Mouse (Mus musculus) brain, embryonic 14.5 days (tissue): Measurements from ENCODE around the gene Gm49392.

Source experiments
- CTCF ChIP-seq: fragments of 200-500 bp; IDR thresholded peaks from 2 replicates; pipeline ENCODE4 v1.5.1; 2012; ENCODE audit warnings: inconsistent platforms, mild to moderate bottlenecking, moderate library complexity, borderline replicate concordance; ENCODE audit not compliant: insufficient read depth, insufficient read length; ENCODE audit errors: extremely low read depth
- POLR2A ChIP-seq: fragments of 200-500 bp; IDR thresholded peaks from 2 replicates; pipeline ENCODE4 v1.6.1; 2012; ENCODE audit warnings: mild to moderate bottlenecking, inconsistent platforms, borderline replicate concordance; ENCODE audit not compliant: poor library complexity, insufficient read depth, insufficient read length, severe bottlenecking; ENCODE audit errors: extremely low read depth

DNA sequence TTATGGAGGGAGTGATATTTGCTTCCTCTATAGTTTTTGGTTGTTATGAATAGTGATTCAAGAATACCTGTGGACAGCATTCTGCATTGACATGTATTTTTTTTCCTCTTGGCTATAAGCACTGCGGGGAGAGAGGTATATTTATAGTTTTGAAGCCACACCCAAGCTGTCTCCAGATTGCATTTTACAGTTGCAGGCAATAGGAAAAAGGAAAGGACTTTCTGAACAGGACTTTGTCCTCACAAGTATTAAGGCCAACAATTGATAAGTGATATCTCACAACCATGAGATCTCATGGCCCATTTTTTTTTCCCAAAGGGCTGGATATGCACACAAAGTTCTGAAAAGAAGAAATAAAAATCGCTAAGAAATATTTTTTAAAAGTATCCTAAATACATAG is 87.0 kb downstream of the Gm49392 start:
- no peak for TF ChIP-seq CTCF
- no peak for TF ChIP-seq POLR2A
